Mouse (Mus musculus) spleen, adult 2 months (tissue): ENCODE data around the gene Agbl5. TPM values are rescaled to one million over a fixed set of nuclear protein-coding genes. Genes with fewer than 3 reads are reported as not detected.
"Not testable (repeated sequence)": the region's sequence is repeated elsewhere in the genome, so short reads cannot be mapped to it uniquely, and the experiment has no call there.

ENCODE experiments used
- DNase-seq, 2 experiments: peaks; one replicate each; pipeline versions ENCODE4 v3.0.0 to v3.0.0-alpha.2; 2012 to 2021; ENCODE audit warnings: low spot score in 2 of 2, low read depth in 1 of 2
- H3K27ac ChIP-seq: fragments of 200-500 bp; 2 replicates; pipeline ENCODE4 v1.5.1; 2012; ENCODE audit warnings: low read length, inconsistent platforms; ENCODE audit not compliant: insufficient read depth
- H3K27me3 ChIP-seq: fragments of 200-500 bp; 2 replicates; pipeline ENCODE4 v1.6.1; 2012; ENCODE audit warnings: mild to moderate bottlenecking, moderate library complexity, low read length, inconsistent platforms; ENCODE audit not compliant: control insufficient read depth, insufficient read depth
- H3K36me3 ChIP-seq: fragments of 200-500 bp; 2 replicates; pipeline ENCODE4 v1.6.1; 2012; ENCODE audit warnings: mild to moderate bottlenecking, low read length, inconsistent platforms; ENCODE audit not compliant: control insufficient read depth, insufficient read depth
- H3K4me1 ChIP-seq: fragments of 200-500 bp; 2 replicates; pipeline ENCODE4 v1.6.1; 2011; ENCODE audit warnings: inconsistent platforms; ENCODE audit not compliant: control insufficient read depth, insufficient read depth, insufficient read length
- H3K4me3 ChIP-seq: fragments of 200-500 bp; 2 replicates; pipeline ENCODE4 v1.5.1; 2011; ENCODE audit warnings: mild to moderate bottlenecking, inconsistent platforms; ENCODE audit not compliant: insufficient read depth, insufficient read length; ENCODE audit errors: extremely low read depth
- CTCF ChIP-seq: fragments of 200-500 bp; IDR thresholded peaks from 2 replicates; pipeline ENCODE4 v1.5.1; 2011; ENCODE audit warnings: mild to moderate bottlenecking, inconsistent platforms; ENCODE audit not compliant: insufficient read depth, insufficient read length, insufficient replicate concordance; ENCODE audit errors: extremely low read depth
- POLR2A ChIP-seq: fragments of 200-500 bp; IDR thresholded peaks from 2 replicates; pipeline ENCODE4 v1.6.1; 2011; ENCODE audit warnings: low read depth, low read length, inconsistent platforms
- WGBS: fragments of 180-500 bp; shearing (Covaris S2); methylation state at CpG from one replicate; pipeline ENCODE4 v1.1.7; 2018; 5-methylcytosine and 5-hydroxymethylcytosine counted together
- polyA plus RNA-seq: library from polyadenylated mRNA; depleted of rRNA; stranded (reverse); fragments of >200 nt; gene quantifications from 2 replicates; pipeline ENCODE4 v1.2.3, GENCODE M21; 2012

The Agbl5 gene
- polyA plus RNA-seq, 1 experiment, result 11.6 TPM

DNA sequence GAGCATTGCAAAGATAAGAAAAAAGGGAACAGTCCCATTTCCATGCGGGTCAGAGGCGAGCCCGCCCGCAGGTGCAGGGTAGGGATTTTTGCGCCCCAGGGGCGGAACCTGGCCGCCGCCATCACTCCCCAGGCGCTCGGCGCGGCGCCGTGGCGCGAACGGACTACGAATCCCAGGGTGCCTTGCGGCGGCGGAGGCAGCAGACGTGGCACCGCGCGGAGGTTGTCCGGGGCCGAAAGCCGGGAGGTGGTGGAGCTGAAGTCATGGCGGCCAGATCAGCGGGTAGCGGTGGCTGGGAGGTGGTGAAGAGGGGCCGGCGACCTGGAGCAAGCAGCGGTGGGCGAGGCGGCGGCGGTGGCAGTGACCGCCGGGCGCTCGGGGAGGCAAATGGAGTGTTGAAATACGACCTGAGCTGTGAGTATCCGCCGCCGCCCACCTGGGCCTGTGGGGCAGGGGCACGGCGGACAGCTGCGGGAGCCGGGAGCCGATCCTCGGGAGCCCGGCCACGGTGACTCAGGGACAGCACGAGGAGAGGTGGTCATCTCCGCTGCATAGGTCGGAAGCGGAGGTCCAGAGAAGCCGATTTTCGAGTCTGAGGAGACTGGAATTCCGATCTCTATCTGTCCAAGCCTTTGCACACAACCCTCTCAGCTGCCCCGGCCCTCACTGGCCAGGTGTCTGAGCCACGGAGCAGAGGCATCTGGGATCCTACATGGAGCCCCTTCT lies 18.9 kb upstream of the Agbl5 start:
- peak; percentile 64 to 94 for DNase-seq
- Histone ChIP-seq H3K27me3 (no peaks in the 10 kb centered on the region), H3K27ac (peak overlapping the region; percentile 2; the same call in 1 of the 2 replicates), H3K36me3 (peaks cover 27% of the 10 kb centered on the region), H3K4me1 (peaks cover 7% of the 10 kb centered on the region; the same call in 1 of the 2 replicates), H3K4me3 (peak overlapping the region; percentile 88)
- under 1% methylated on average over 56 of the region's 63 CpGs for WGBS
- TF ChIP-seq POLR2A (peak; percentile 49), CTCF (no peak)

DNA sequence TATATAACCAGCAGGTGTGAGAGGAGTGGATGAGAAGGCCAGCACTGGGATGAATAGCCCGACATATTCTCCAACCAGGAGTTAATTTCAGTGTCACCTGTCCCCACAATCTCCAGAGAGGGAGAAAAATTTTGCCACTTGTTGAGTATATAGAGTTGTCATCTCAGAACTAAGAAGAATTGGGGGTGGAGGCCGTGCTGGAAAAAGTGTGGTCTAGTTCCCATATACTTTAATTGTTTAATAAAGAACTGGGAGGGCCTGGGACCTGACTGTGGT lies 18.4 kb upstream of the Agbl5 start:
- Histone ChIP-seq H3K4me3 (peak overlapping the region; percentile 88), H3K27me3 (no peaks in the 10 kb centered on the region), H3K27ac (no peak overlapping the region), H3K36me3 (peaks cover 31% of the 10 kb centered on the region), H3K4me1 (peaks cover 7% of the 10 kb centered on the region; the same call in 1 of the 2 replicates)
- TF ChIP-seq POLR2A (no peak), CTCF (no peak)
- 18% methylated on average over 2 of the region's 2 CpGs for WGBS
- no peak for DNase-seq

DNA sequence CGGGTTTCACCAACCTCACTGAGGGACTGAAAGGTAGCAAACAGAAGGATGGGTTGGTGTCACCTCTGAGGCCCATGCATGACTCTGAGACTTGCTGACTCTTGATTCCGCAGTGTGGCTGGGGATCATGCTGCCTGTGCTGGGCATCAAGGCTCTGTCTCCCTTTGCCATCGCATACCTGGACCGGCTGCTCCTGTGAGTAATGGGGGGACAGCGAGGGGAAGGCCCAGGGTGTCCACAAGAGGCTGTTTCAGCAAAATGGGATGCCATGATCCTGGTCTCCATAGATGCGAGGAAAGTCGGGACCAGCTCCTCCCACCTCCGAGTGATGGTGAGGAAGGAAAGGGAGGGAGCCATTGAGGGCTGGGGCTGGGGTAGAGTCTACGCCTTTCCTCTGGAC lies 15.9 kb upstream of the Agbl5 start:
- H3K4me1 ChIP-seq, result peaks cover 4% of the 10 kb centered on the region; the same call in 1 of the 2 replicates

DNA sequence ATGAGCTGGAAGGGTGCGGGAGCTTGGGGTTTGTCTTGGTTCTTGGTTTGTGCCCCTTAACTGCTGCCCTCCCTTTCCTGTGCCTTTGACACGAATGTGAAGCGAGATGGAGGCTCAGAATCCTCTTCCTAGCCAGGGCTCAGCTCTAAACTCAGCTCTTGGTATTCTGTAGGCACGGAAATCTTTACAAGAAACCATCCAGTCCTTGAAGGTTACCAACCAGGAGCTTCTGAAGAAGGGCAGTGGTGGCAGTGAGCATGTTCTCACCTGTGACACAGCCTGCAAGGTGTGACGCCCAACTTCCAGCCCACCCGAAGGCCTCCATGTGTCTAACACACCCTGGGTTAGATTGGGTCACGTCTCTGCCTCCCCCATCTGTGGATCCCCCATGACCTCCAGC lies 14.1 kb upstream of the Agbl5 start:
- DNase-seq, result no peak
- Histone ChIP-seq H3K27ac (no peak overlapping the region), H3K4me1 (no peaks in the 10 kb centered on the region; the same call in 1 of the 2 replicates), H3K27me3 (no peaks in the 10 kb centered on the region), H3K36me3 (peaks cover 49% of the 10 kb centered on the region), H3K4me3 (no peak overlapping the region)
- no peak for TF ChIP-seq CTCF
- no peak for TF ChIP-seq POLR2A
- 92% methylated on average over 7 of the region's 7 CpGs for WGBS

More for the DNA sequence above, 15.9 kb upstream of the Agbl5 start:
- Histone ChIP-seq H3K36me3 (peaks cover 49% of the 10 kb centered on the region), H3K4me3 (no peak overlapping the region), H3K27me3 (no peaks in the 10 kb centered on the region), H3K27ac (no peak overlapping the region)
- WGBS, result 96% methylated on average over 9 of the region's 9 CpGs
- no peak for TF ChIP-seq POLR2A
- TF ChIP-seq CTCF, result no peak
- DNase-seq, result no peak

DNA sequence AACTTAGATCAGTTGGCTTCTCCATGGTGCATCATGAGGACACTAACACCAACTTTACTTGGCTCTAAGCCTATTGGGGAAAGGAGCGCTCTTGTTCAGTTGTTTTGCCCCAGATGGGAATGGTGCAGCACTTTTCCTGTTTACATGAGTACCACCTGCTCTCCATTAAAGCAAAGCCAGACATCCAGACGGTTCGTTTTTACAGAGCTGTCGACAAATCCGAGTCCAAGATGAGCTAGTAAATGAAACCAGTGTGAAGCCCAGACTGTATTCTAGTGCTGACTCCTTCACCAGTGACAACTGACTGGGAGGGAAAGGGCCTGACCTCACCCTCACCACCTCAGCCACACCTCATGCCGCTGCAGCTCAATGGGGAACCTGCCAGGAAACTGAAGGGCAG lies 9.9 kb upstream of the Agbl5 start:
- no peak for TF ChIP-seq POLR2A
- no peak for TF ChIP-seq CTCF
- peaks cover 30% of the 10 kb centered on the region for H3K36me3 ChIP-seq
- no peaks in the 10 kb centered on the region for H3K4me1 ChIP-seq
- no peak overlapping the region for H3K27ac ChIP-seq
- no peak overlapping the region for H3K4me3 ChIP-seq
- no peak for DNase-seq
- no peaks in the 10 kb centered on the region for H3K27me3 ChIP-seq
- 79% methylated on average over 6 of the region's 6 CpGs for WGBS

DNA sequence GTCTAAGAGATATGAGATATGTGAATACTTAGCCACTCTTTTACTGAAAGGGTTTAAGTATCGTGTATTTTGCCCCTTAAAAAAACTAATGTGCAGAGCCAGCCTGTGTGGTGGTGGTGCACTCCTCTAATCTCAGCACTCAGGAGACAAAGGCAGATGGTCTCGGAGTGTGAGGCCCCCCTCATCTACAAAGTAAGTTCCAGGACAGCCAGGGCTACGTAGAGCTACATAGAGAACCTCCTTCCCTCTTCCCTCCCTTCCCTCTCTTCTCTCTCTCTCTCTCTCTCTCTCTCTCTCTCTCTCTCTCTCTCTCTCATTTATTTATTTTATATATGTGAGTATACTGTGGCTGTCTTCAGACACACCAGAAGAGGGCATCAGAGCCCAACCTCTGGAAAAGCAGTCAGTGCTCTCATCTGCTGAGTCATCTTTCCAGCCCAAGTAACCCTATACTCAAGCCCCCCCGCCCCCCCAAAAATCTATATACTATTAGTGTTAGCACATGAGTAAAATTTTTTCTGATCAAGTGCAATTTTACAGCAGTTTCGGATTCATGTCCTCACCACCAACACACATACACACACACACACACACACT lies 9.0 kb upstream of the Agbl5 start:
- Histone ChIP-seq H3K4me1 (no peaks in the 10 kb centered on the region), H3K36me3 (peaks cover 23% of the 10 kb centered on the region), H3K4me3 (no peak overlapping the region), H3K27me3 (no peaks in the 10 kb centered on the region), H3K27ac (no peak overlapping the region)
- DNase-seq, result no peak
- no peak for TF ChIP-seq CTCF
- WGBS, result 82% methylated on average over 5 of the region's 5 CpGs

DNA sequence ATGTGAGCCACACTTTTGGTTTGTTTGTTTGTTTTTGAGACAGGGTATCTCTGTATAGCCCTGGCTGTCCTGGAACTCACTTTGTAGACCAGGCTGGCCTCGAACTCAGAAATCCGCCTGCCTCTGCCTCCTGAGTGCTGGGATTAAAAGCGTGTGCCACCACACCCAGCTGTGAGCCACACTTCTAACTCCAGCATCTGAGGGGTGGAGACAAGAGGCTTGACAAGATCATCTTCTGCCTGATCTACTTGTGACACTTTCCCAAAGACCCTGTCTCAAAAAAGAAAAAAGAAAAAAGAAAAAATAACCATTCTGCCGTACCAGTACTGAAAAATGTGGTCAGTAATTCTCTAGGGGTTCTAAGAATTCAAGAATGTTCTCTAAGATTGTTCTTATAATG lies 6.7 kb upstream of the Agbl5 start:
- DNase-seq, result not testable (repeated sequence)
- 81% methylated on average over 4 of the region's 4 CpGs for WGBS

More for the DNA sequence above, 6.7 kb upstream of the Agbl5 start:
- not testable (repeated sequence) for H3K4me3 ChIP-seq, H3K4me1 ChIP-seq, H3K36me3 ChIP-seq, H3K27ac ChIP-seq, H3K27me3 ChIP-seq
